Mouse (Mus musculus) hindbrain, embryonic 12.5 days (tissue): ENCODE measurements around the gene Sod1. TPM values are rescaled to one million over a fixed set of nuclear protein-coding genes. Genes with fewer than 3 reads are reported as not detected.

Experiments
- ATAC-seq: fragments of 200-750 bp; cut with Nextera tagmentation; 2 replicates; pipeline ENCODE4 v1.8.0; 2017; ENCODE audit warnings: moderate TSS enrichment; ENCODE audit not compliant: low FRiP score
- H3K27ac ChIP-seq: fragments of 300-500 bp; sonication (generic); 2 replicates; pipeline ENCODE4 v1.5.1; 2016; ENCODE audit warnings: mild to moderate bottlenecking
- H3K27me3 ChIP-seq: fragments of 300-500 bp; sonication (generic); 2 replicates; pipeline ENCODE4 v1.6.1; 2016; ENCODE audit warnings: mild to moderate bottlenecking
- H3K36me3 ChIP-seq: fragments of 300-500 bp; sonication (generic); 2 replicates; pipeline ENCODE4 v1.6.1; 2016; ENCODE audit warnings: mild to moderate bottlenecking
- H3K4me1 ChIP-seq: fragments of 300-500 bp; sonication (generic); 2 replicates; pipeline ENCODE4 v1.6.1; 2016
- H3K4me2 ChIP-seq: fragments of 300-500 bp; sonication (generic); replicated peaks from 2 replicates; pipeline ENCODE4 v1.6.1; 2016; ENCODE audit warnings: mild to moderate bottlenecking
- H3K4me3 ChIP-seq: fragments of 300-500 bp; sonication (generic); 2 replicates; pipeline ENCODE4 v1.5.1; 2016; ENCODE audit warnings: mild to moderate bottlenecking
- H3K9ac ChIP-seq: fragments of 300-500 bp; sonication (generic); 2 replicates; pipeline ENCODE4 v1.6.1; 2016; ENCODE audit warnings: mild to moderate bottlenecking, moderate library complexity
- H3K9me3 ChIP-seq: fragments of 300-500 bp; sonication (generic); replicated peaks from 2 replicates; pipeline ENCODE4 v1.6.1; 2016; ENCODE audit warnings: mild to moderate bottlenecking
- WGBS: fragments of 180-500 bp; shearing (Covaris S2); methylation state at CpG from one replicate; pipeline ENCODE4 v1.1.7; 2016; 5-methylcytosine and 5-hydroxymethylcytosine counted together
- polyA plus RNA-seq: library from polyadenylated mRNA; unstranded; fragments of >200 nt; fragmentation: Nextera tagmentation; extraction: Ambion mirVana; gene quantifications from 2 replicates; pipeline ENCODE4 v1.2.1, GENCODE M21; 2016

Gene Sod1
- polyA plus RNA-seq, 1 experiment from 2014 or later = 781 TPM

DNA sequence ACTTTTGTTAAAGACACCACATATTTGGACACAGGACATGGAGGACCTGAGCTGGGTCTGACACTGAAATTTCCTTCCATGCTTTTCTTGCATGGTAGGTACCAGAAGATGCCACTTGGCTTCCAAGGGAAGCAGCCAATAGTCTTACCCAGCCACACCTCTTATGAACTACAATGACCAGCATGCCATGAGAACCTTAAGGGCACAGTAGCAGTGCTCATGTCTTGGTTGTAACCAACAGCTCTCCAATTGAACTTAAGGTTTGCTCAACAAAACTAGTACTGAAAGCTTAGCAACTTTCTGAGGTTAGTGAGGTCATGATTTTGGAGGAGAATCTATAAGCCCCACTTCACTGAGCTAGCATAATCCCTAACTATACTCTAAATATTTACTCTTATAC lies 26.8 kb upstream of the Sod1 start:
- H3K27me3 ChIP-seq = no peaks in the 10 kb centered on the region
- peaks cover 5% of the 10 kb centered on the region for H3K4me1 ChIP-seq
- H3K36me3 ChIP-seq = no peaks in the 10 kb centered on the region
- ATAC-seq = no peak
- H3K4me2 ChIP-seq = no peak overlapping the region
- no peak overlapping the region for H3K27ac ChIP-seq
- no peak overlapping the region for H3K9ac ChIP-seq
- no peak overlapping the region for H3K4me3 ChIP-seq
- no peaks in the 10 kb centered on the region for H3K9me3 ChIP-seq

DNA sequence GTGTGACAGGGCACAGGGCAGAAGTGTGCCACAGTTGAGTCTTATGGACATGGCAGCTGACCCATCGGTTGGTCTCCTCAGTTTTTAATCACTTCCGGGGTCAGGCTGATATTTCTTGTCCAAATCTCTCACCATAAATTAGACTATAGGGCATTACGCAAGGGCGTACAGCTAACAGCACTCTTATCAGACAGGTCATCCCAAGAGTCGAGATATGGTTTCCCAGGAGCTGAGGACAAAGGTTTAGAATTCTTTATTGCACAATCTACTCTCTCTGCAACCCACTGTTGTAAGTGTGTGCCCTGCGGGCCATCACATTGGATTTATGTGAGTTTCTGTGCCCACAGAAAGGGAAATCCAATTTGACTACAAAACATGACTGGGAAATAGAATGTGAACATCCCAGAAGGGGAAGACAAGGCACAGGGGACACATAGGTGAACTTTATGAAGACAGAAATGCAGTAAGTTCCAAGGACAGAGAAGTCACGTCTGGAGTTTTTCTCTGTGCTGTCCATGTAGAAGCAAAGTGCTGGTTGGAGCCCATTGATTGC lies 23.8 kb upstream of the Sod1 start:
- H3K4me1 ChIP-seq = peaks cover 5% of the 10 kb centered on the region
- H3K9ac ChIP-seq = no peak overlapping the region
- no peak for ATAC-seq
- 93% methylated on average over 7 of the region's 7 CpGs for WGBS
- H3K36me3 ChIP-seq = no peaks in the 10 kb centered on the region
- H3K4me2 ChIP-seq = peak overlapping the region; percentile 55; the same call in 1 of the 2 replicates
- H3K4me3 ChIP-seq = no peak overlapping the region
- no peaks in the 10 kb centered on the region for H3K27me3 ChIP-seq
- no peak overlapping the region for H3K27ac ChIP-seq
- H3K9me3 ChIP-seq = no peaks in the 10 kb centered on the region

DNA sequence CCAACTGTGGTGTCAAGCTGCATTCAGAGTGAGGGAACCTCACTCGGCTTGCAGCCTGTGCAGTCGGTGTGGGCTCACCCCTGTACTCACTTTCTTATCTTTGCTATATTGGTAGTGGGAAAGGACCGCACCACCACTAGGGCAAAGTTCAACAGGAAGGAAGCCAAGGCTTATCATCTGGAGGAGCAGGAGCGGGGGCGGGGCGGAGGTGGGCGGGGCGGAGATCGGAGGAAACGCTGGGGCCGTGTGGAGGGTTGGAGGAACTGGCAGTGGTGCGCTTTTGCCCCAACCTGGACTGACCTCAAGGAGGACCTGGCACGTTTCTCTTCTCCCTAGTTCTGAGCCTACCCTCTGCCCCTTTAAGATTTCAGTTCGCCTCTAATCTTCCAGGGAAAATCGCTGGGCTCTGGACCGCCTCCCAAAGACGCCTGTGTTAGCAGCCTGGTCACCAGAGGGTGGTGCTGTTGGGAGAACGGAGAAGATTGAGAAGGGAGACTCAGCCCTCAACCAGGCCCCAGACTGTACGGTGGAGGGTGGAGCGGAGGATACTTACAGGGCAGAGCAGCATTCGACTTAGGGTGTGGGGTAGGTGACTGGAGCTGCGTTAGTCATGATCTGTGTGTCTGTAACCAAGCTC lies 23.1 kb upstream of the Sod1 start:
- Histone ChIP-seq H3K9me3 (no peaks in the 10 kb centered on the region), H3K27me3 (no peaks in the 10 kb centered on the region), H3K36me3 (no peaks in the 10 kb centered on the region), H3K4me3 (peak overlapping the region; percentile 40), H3K9ac (peak overlapping the region; percentile 51), H3K4me1 (peaks cover 5% of the 10 kb centered on the region), H3K27ac (peak overlapping the region; percentile 46), H3K4me2 (peak overlapping the region; percentile 55)
- ATAC-seq = peak; percentile 91
- WGBS = 6% methylated on average over 21 of the region's 22 CpGs

DNA sequence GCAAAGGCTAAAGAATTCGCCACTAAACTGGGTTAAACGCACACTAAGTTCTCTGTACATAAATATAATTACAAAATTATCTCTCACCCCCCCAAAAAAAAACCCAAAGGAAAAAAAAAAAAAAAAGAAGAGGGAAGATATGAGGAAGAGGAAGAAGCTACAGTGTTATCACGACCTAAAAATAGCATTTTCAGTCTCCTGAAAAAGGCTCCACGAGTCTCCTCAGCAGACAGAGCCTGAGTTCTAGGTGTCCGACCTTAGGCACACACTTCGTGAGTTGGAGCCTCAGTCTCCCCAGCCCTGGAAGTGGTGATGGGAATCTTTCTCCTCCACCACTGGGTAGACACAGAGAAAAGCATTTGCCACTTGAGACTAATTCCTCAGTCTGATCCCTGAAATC lies 21.9 kb upstream of the Sod1 start:
- WGBS = 92% methylated on average over 6 of the region's 6 CpGs
- no peak overlapping the region for H3K9ac ChIP-seq

DNA sequence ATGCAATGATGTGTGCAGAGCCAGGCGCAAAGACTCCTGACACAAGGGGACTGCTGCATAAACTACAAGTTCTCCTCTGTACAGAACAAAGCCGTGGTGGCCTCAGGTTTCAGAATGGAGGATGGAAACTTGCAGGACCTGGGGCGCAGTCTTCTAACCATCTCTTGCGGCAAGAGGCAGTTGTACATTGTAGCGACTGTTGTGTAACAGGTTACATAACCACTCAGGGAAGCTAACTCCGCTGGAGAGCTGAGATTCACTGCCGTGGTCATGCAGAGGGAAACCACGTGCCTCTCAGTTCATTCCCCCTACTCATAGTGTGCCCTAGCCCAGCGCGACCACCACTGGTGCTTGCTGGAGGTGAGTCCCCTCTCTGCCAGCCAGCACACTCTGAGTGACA lies 21.4 kb upstream of the Sod1 start:
- no peak overlapping the region for H3K27ac ChIP-seq
- no peaks in the 10 kb centered on the region for H3K9me3 ChIP-seq
- WGBS = 87% methylated on average over 10 of the region's 10 CpGs
- no peak overlapping the region for H3K4me3 ChIP-seq
- ATAC-seq = no peak
- no peak overlapping the region for H3K4me2 ChIP-seq
- H3K9ac ChIP-seq = no peak overlapping the region
- H3K27me3 ChIP-seq = no peaks in the 10 kb centered on the region
- peaks cover 5% of the 10 kb centered on the region for H3K4me1 ChIP-seq
- no peaks in the 10 kb centered on the region for H3K36me3 ChIP-seq

More for the DNA sequence above, 21.9 kb upstream of the Sod1 start:
- Histone ChIP-seq H3K4me2 (no peak overlapping the region), H3K27ac (no peak overlapping the region), H3K27me3 (no peaks in the 10 kb centered on the region), H3K9me3 (no peaks in the 10 kb centered on the region), H3K4me1 (peaks cover 5% of the 10 kb centered on the region), H3K4me3 (no peak overlapping the region), H3K36me3 (no peaks in the 10 kb centered on the region)
- no peak for ATAC-seq

DNA sequence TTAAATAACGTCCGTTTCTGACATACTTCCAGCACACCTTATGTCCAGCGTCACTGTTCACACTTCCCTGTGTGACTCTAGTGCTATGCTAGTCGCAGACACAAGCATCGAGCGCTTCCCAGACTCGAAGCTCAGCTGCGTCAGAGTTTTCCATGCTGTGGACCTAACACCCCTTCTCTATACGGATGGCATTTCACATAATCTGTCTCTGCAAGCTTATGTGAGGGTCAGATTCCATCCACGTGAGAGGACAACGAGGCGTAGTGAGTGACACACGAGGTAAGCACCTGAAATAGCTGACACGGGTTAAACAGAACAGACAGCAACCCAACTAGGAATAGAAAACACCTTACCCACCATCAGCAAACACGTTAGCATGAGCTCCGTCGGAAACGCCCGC lies 18.4 kb upstream of the Sod1 start:
- Histone ChIP-seq H3K4me3 (no peak overlapping the region), H3K9me3 (no peaks in the 10 kb centered on the region), H3K9ac (no peak overlapping the region), H3K4me1 (peaks cover 5% of the 10 kb centered on the region), H3K36me3 (no peaks in the 10 kb centered on the region), H3K27ac (no peak overlapping the region), H3K4me2 (no peak overlapping the region), H3K27me3 (no peaks in the 10 kb centered on the region)
- 72% methylated on average over 19 of the region's 19 CpGs for WGBS
- ATAC-seq = no peak

DNA sequence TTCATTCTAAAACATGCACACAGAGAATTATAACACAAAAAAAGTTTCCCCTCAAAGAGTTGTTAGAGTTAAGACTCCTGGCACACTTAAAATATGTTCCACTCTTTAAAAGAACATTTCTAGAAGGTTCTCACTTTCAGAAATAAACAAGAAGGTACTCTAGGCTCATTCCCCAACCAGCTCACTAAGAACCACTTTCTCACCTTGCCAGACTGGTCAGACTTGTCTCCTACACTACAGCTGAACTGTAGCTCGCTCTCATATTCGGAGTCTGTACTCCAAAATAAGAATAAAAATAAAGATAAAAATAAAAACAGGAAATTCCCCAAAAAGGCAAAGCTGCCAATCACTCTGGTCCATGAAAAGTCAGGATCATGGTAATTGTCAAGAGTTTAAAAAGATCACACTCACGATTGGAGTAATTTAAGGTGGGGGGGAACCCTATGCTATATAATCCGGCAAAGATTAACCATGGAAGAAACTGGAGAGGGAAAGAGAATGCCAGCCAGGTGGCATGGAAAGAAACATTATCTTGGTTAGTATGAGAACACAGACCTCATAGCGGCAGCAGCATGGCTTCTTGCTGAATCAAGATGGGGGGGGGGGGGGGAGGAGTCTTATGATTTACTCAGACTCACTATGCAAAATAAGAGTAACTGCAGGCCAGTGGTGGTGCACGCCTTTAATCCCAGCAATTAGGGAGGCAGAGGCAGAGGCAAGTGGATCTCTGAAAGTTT lies 17.2 kb upstream of the Sod1 start:
- no peak overlapping the region for H3K4me2 ChIP-seq
- H3K36me3 ChIP-seq = no peaks in the 10 kb centered on the region
- WGBS = 87% methylated on average over 6 of the region's 6 CpGs
- H3K9ac ChIP-seq = no peak overlapping the region
- no peak for ATAC-seq
- no peak overlapping the region for H3K4me3 ChIP-seq
- H3K9me3 ChIP-seq = no peaks in the 10 kb centered on the region
- H3K4me1 ChIP-seq = no peaks in the 10 kb centered on the region
- no peaks in the 10 kb centered on the region for H3K27me3 ChIP-seq
- no peak overlapping the region for H3K27ac ChIP-seq

DNA sequence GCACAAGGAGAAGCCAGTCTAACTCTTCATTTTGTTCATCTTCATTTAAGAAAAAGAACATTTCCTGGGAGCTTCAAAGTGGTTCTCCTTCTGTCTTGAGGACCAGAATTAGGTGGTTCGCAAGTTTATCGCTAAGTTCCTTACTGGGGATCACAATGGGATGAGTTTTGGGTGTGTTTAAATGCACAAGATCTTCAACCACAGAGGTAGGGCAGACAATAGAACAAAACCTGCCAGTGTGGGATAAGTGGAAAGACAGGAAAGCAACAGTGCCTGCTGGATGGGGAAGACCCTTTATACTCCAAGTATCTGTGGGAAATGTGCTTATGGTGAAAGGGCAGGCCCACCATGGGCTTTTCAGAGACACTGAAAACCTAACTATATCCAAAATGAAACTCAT lies 15.7 kb upstream of the Sod1 start:
- no peak overlapping the region for H3K4me2 ChIP-seq
- H3K4me1 ChIP-seq = no peaks in the 10 kb centered on the region
- no peak for ATAC-seq
- WGBS = 96% methylated on average over 2 of the region's 2 CpGs
- H3K9ac ChIP-seq = no peak overlapping the region
- no peaks in the 10 kb centered on the region for H3K27me3 ChIP-seq
- H3K4me3 ChIP-seq = no peak overlapping the region
- H3K36me3 ChIP-seq = no peaks in the 10 kb centered on the region
- H3K27ac ChIP-seq = no peak overlapping the region
- no peaks in the 10 kb centered on the region for H3K9me3 ChIP-seq

DNA sequence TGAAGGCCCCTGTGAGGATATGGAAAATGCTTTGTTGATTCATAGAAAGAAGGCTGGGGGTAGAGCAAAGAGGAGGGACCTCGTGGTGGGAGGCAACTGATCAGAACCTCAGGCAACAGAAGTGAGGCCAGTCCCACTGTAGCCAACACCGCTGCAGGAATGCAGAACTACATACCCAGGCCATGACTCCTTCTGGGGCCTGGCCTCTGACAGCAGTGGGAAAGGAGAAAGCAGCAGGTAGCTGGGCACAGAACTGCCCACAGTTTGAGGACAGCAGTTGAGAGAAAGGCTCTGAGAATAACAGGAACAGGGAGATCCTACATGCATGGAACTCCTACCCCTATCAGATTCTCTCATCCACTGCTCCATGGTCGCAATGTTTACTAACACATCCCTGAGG lies 11.6 kb upstream of the Sod1 start:
- no peak overlapping the region for H3K27ac ChIP-seq
- H3K4me2 ChIP-seq = no peak overlapping the region
- no peak for ATAC-seq
- WGBS = 83% methylated on average over 3 of the region's 3 CpGs
- H3K9me3 ChIP-seq = no peaks in the 10 kb centered on the region
- no peaks in the 10 kb centered on the region for H3K4me1 ChIP-seq
- no peak overlapping the region for H3K9ac ChIP-seq
- H3K27me3 ChIP-seq = no peaks in the 10 kb centered on the region
- no peak overlapping the region for H3K4me3 ChIP-seq
- no peaks in the 10 kb centered on the region for H3K36me3 ChIP-seq

DNA sequence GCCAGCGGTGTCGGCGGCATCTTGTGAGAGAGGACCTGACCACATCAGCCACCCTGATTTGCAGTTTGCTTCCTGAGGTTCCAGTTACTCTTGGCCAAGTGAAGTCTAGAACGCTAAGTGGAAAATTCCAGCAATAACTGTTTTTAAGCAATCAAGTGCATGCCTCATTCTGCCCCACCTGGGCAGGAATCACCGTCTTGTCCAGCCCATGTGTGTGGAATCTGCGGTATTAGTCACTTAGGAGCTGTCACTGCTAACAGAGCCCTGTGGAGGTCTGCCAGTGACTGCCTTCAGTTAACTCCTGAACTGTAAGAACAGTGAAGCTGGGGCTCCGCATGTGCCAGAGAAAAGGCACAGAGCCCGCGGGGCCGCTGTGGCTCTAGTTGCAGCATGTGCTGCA lies 9.8 kb upstream of the Sod1 start:
- no peaks in the 10 kb centered on the region for H3K9me3 ChIP-seq
- no peak overlapping the region for H3K9ac ChIP-seq
- H3K4me1 ChIP-seq = no peaks in the 10 kb centered on the region
- 85% methylated on average over 10 of the region's 10 CpGs for WGBS
- H3K36me3 ChIP-seq = no peaks in the 10 kb centered on the region
- no peak overlapping the region for H3K4me3 ChIP-seq
- no peak for ATAC-seq
- no peak overlapping the region for H3K4me2 ChIP-seq
- no peaks in the 10 kb centered on the region for H3K27me3 ChIP-seq
- H3K27ac ChIP-seq = no peak overlapping the region

DNA sequence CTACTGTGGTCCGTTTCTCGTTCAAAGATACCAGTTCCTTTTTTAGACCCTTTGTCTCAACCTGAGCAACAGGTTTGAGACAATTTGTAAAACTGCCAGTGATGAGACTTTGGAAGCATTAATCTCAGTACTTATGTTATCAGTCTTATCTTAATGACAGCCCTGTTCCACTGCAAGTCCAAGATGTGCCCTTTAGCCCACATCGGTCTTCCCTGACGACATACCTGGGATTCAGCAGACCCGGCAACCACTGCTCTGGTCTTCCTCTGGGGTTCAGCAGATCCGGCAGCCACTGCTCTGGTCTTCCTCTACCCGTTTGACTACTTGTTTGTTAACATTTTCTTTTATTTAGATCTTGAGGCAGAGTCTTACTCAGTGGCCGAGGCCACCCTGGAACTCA lies 8.8 kb upstream of the Sod1 start:
- Histone ChIP-seq H3K27ac (no peak overlapping the region), H3K36me3 (no peaks in the 10 kb centered on the region), H3K9me3 (no peaks in the 10 kb centered on the region), H3K4me2 (no peak overlapping the region), H3K9ac (no peak overlapping the region), H3K27me3 (no peaks in the 10 kb centered on the region), H3K4me3 (no peak overlapping the region), H3K4me1 (no peaks in the 10 kb centered on the region)
- no peak for ATAC-seq
- WGBS = 83% methylated on average over 8 of the region's 8 CpGs

DNA sequence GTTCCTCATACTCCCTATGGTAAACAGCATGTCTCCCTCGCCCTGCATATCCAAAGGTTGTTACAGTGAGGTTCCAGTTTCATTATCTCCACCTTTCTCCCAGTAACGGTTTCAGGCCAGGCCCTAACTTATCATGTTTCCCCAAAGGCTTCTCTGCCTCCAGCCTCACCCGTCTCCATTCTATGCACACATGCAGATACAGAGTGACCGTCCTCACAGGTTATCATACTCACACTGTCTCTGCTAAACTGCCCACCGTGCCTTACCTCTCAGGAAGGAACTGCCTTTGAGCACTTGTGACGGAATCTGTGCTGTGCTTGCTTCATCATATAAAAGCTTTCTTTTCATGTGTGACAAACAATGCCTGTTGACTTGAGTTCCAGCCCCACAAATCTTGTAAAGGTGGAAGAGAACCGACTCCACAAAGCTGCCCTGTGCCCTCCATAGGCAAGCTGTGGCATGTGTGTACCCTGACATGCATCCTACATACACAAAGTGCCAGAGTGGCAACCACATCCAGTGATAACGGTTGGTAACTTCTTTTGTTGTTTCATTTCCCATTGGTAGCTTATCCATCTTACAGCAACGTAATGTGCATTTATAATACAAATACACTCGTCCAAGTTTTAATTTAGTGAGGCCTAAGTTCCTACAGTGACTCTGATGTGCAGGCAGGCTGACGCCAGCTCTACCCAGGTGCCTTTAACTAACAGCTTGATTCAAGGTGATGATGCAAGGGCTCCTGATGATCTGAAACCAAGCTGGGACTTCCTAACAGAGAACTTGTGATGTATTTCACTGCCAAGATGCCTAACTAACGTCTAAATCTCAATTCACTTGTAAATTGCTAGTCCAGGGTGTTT lies 6.8 kb upstream of the Sod1 start:
- no peaks in the 10 kb centered on the region for H3K9me3 ChIP-seq
- H3K27me3 ChIP-seq = no peaks in the 10 kb centered on the region
- no peaks in the 10 kb centered on the region for H3K4me1 ChIP-seq
- WGBS = 79% methylated on average over 12 of the region's 12 CpGs
- no peak overlapping the region for H3K27ac ChIP-seq
- H3K4me3 ChIP-seq = no peak overlapping the region
- ATAC-seq = no peak
- H3K36me3 ChIP-seq = no peaks in the 10 kb centered on the region
- no peak overlapping the region for H3K9ac ChIP-seq
- no peak overlapping the region for H3K4me2 ChIP-seq
